Mouse (Mus musculus): ENCODE measurements at regions not wholly inside any gene's neighbourhood (a gene's known extent, or its start where the extent isn't known, plus 50 kb on each side); places are given as distances from the start of the nearest gene placed in this dataset.
A peak's percentile ranks its signal among the peaks of the same experiment; 100 is the strongest.
"Not testable (repeated sequence)": the region's sequence is repeated elsewhere in the genome, so short reads cannot be mapped to it uniquely, and the experiment has no call there.

- Histone ChIP-seq H3K4me2 (replicated peaks; ENCODE audit: low read depth, low read length, severe bottlenecking) (no peak overlapping the region), H3K4me3 (replicated peaks; ENCODE audit: low read length) (no peak overlapping the region), H3K4me1 (ENCODE audit: control insufficient read depth, insufficient read depth, low read length) (no peaks in the 10 kb centered on the region), H3K27ac (replicated peaks; ENCODE audit: low read depth, low read length) (no peak overlapping the region), H3K9ac (ENCODE audit: low read depth, low read length, severe bottlenecking) (no peak overlapping the region), H3K27me3 (ENCODE audit: control insufficient read depth, insufficient read depth, low read length) (no peaks in the 10 kb centered on the region), H3K9me3 (ENCODE audit: control insufficient read depth, low read length) (no peaks in the 10 kb centered on the region), H3K36me3 (ENCODE audit: control insufficient read depth, insufficient read depth, low read length) (no peaks in the 10 kb centered on the region)
- 72% methylated on average over 3 of the region's 3 CpGs for WGBS
- no peak for TF ChIP-seq POLR2A (IDR thresholded peaks at IDR 0.05; ENCODE audit: borderline replicate concordance, extremely low read depth, insufficient read depth, insufficient read length)
- no peak for ATAC-seq (ENCODE audit: low FRiP score, low read depth)
- DNase-seq (ENCODE audit: low spot score) = no peak
These were observed 1018.2 kb downstream of the Cdh18 start for GRCm38 (mm10) chr15:23566886-23567655.

DNA sequence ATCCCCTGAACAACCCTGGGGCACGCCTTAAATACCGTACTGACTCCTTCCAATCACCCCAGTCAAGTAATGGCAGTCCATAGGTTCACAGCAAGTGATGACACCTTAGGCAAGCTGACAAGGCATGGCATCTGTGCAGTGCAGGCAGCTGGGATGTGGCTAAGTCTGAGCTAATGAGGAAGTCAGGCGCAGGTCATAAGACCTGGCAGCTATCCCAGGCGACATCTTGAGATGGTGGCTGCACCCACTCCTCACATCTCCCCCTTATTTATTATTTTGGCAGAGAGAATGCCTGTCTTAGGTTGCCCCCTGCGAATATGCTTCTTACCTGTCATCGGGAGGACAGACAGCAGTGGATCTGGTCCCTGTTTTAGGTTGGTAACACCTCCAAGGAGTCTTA, 1019.8 kb downstream of the Cdh18 start:
- H3K27ac ChIP-seq (replicated peaks; ENCODE audit: low read depth, low read length); ATAC-seq (ENCODE audit: low FRiP score, low read depth); H3K9me3 ChIP-seq (ENCODE audit: control insufficient read depth, low read length); H3K27me3 ChIP-seq (ENCODE audit: control insufficient read depth, insufficient read depth, low read length); H3K4me3 ChIP-seq (replicated peaks; ENCODE audit: low read length); H3K4me1 ChIP-seq (ENCODE audit: control insufficient read depth, insufficient read depth, low read length); H3K4me2 ChIP-seq (replicated peaks; ENCODE audit: low read depth, low read length, severe bottlenecking); H3K36me3 ChIP-seq (ENCODE audit: control insufficient read depth, insufficient read depth, low read length); H3K9ac ChIP-seq (ENCODE audit: low read depth, low read length, severe bottlenecking); DNase-seq (ENCODE audit: low spot score): not testable (repeated sequence)
- WGBS = 87% methylated on average over 6 of the region's 6 CpGs

- DNase-seq (ENCODE audit: low spot score) = peak; percentile 35
- Histone ChIP-seq H3K27ac (replicated peaks; ENCODE audit: low read depth, low read length) (no peak overlapping the region), H3K9me3 (ENCODE audit: control insufficient read depth, low read length) (no peaks in the 10 kb centered on the region), H3K36me3 (ENCODE audit: control insufficient read depth, insufficient read depth, low read length) (no peaks in the 10 kb centered on the region), H3K4me1 (ENCODE audit: control insufficient read depth, insufficient read depth, low read length) (no peaks in the 10 kb centered on the region), H3K9ac (ENCODE audit: low read depth, low read length, severe bottlenecking) (no peak overlapping the region), H3K4me2 (replicated peaks; ENCODE audit: low read depth, low read length, severe bottlenecking) (no peak overlapping the region), H3K27me3 (ENCODE audit: control insufficient read depth, insufficient read depth, low read length) (no peaks in the 10 kb centered on the region), H3K4me3 (replicated peaks; ENCODE audit: low read length) (no peak overlapping the region)
- peak; percentile 23; the same call in 1 of the 2 replicates for ATAC-seq (ENCODE audit: low FRiP score, low read depth)
- 15% methylated on average over 1 of the region's 1 CpGs for WGBS
- TF ChIP-seq POLR2A (IDR thresholded peaks at IDR 0.05; ENCODE audit: borderline replicate concordance, extremely low read depth, insufficient read depth, insufficient read length) = no peak
These were observed 1033.1 kb downstream of the Cdh18 start for GRCm38 (mm10) chr15:23581898-23582297.

DNA sequence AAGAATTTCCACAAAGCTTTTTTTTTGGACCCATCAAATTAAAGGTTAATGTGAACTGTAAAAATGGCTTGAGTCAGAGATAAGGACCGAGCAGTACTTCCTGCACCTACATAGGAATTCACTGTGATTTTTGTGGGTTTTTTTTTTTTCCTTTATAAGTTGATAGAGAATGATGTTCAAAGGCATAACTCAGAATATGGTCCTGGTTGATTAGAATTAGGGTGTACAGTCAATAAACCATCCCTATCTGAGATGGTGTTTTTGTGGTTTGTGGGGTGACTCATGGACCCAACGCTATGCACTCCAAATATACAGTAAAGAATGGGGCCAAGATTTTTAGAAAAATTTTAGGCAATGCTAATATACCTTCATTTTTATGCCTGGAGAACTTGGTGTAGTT, 1041.6 kb downstream of the Cdh18 start:
- H3K4me1 ChIP-seq (ENCODE audit: control insufficient read depth, insufficient read depth, low read length) = no peaks in the 10 kb centered on the region
- no peak overlapping the region for H3K9ac ChIP-seq (ENCODE audit: low read depth, low read length, severe bottlenecking)
- H3K27me3 ChIP-seq (ENCODE audit: control insufficient read depth, insufficient read depth, low read length) = no peaks in the 10 kb centered on the region
- H3K27ac ChIP-seq (replicated peaks; ENCODE audit: low read depth, low read length) = no peak overlapping the region
- no peaks in the 10 kb centered on the region for H3K36me3 ChIP-seq (ENCODE audit: control insufficient read depth, insufficient read depth, low read length)
- H3K4me2 ChIP-seq (replicated peaks; ENCODE audit: low read depth, low read length, severe bottlenecking) = no peak overlapping the region
- H3K9me3 ChIP-seq (ENCODE audit: control insufficient read depth, low read length) = no peaks in the 10 kb centered on the region
- ATAC-seq (ENCODE audit: low FRiP score, low read depth) (no peak), DNase-seq (ENCODE audit: low spot score) (no peak)
- 96% methylated on average over 2 of the region's 2 CpGs for WGBS
- TF ChIP-seq POLR2A (IDR thresholded peaks at IDR 0.05; ENCODE audit: borderline replicate concordance, extremely low read depth, insufficient read depth, insufficient read length) = no peak
- H3K4me3 ChIP-seq (replicated peaks; ENCODE audit: low read length) = no peak overlapping the region

GRCm38 (mm10) chr15:23600445-23600844, 1051.6 kb downstream of the Cdh18 start:
- Histone ChIP-seq H3K4me2 (replicated peaks; ENCODE audit: low read depth, low read length, severe bottlenecking) (no peak overlapping the region), H3K27ac (replicated peaks; ENCODE audit: low read depth, low read length) (no peak overlapping the region), H3K9me3 (ENCODE audit: control insufficient read depth, low read length) (no peaks in the 10 kb centered on the region), H3K36me3 (ENCODE audit: control insufficient read depth, insufficient read depth, low read length) (no peaks in the 10 kb centered on the region), H3K4me3 (replicated peaks; ENCODE audit: low read length) (no peak overlapping the region), H3K27me3 (ENCODE audit: control insufficient read depth, insufficient read depth, low read length) (no peaks in the 10 kb centered on the region), H3K4me1 (ENCODE audit: control insufficient read depth, insufficient read depth, low read length) (no peaks in the 10 kb centered on the region), H3K9ac (ENCODE audit: low read depth, low read length, severe bottlenecking) (no peak overlapping the region)
- no peak for DNase-seq (ENCODE audit: low spot score)
- WGBS = 75% methylated on average over 2 of the region's 2 CpGs
- ATAC-seq (ENCODE audit: low FRiP score, low read depth) = no peak
- no peak for TF ChIP-seq POLR2A (IDR thresholded peaks at IDR 0.05; ENCODE audit: borderline replicate concordance, extremely low read depth, insufficient read depth, insufficient read length)
